Mouse (Mus musculus) heart, adult 8-10 months (tissue): ENCODE results near the gene Irx2. TPM values are rescaled to one million over a fixed set of nuclear protein-coding genes. Genes with fewer than 3 reads are reported as not detected.

Experiments used
- DNase-seq: peaks from one replicate; pipeline ENCODE4 v3.0.0; 2022; ENCODE audit warnings: low spot score
- total RNA-seq, 4 experiments: library from RNA; stranded (reverse); gene quantifications; 2 replicates each; pipeline ENCODE4 v1.2.4; 2022

Gene Irx2
- total RNA-seq, 4 experiments from 2014 or later = 3.8 to 7.4 (median 4.9) TPM

GRCm38 (mm10) chr13:72636331-72636851, 7.8 kb downstream of the Irx2 start:
- DNase-seq = no peak

GRCm38 (mm10) chr13:72637536-72637935, 8.9 kb downstream of the Irx2 start:
- no peak for DNase-seq

- DNase-seq = no peak
Measured at GRCm38 (mm10) chr13:72638401-72639130, 9.9 kb downstream of the Irx2 start.

GRCm38 (mm10) chr13:72639441-72640130, 11.0 kb downstream of the Irx2 start:
- DNase-seq = no peak

- no peak for DNase-seq
Measured at GRCm38 (mm10) chr13:72640131-72640521, 11.5 kb downstream of the Irx2 start.

GRCm38 (mm10) chr13:72656447-72656846, 27.8 kb downstream of the Irx2 start:
- DNase-seq = no peak

- no peak for DNase-seq
Measured at GRCm38 (mm10) chr13:72675826-72676225, 47.2 kb downstream of the Irx2 start.
